Mouse (Mus musculus): ENCODE data around the gene Gpr149.

Gene Gpr149

DNA sequence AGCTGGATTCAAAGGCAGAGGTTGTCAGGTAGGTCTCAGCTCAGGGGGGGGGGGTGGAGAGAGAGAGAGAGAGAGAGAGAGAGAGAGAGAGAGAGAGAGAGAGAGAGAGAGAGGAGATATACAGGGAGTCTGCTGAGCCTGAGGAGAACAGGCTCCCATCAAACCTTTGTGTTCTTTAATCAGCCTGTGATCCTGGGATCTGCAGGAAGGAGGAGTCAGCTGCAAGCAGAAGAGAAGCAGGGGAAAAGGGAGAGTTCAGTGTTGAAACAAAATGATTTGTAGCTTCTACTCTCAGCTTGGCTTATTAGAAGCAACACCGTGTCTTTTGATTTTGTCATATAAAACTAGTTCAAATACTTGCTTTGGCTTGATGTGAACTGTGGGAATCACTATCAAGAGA is at the start of gene Gpr149:
Gene Gpr149, minus strand, starts transcription at position 168 of the 400 bp plus-strand sequence.
- no peak for DNase-seq (ENCODE audit: extremely low read depth, low read depth)

DNA sequence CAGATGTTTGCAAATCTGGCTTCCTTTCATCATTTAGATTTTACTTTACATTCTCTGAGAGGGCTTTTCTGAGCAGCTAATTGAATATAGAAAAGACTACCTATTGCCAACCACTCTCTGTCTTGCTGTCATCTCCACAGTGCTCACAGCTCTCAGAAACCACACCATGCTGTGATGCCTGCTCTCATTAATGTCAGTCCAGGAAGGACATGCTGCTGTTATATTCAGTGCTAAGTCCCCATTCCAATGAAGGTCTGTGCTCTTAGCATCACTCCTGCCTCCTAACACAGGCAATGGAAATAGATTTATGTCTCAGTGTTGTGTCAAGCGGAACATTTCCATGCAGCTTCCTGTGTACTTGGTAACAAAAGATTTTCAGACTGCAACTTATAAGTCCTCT is 45.6 kb upstream of the Gpr149 start:
- DNase-seq (ENCODE audit: extremely low read depth, low read depth), result no peak

- no peak for DNase-seq (ENCODE audit: extremely low read depth, low read depth)
Observed at GRCm38 (mm10) chr3:62610861-62611260, 5.9 kb upstream of the Gpr149 start.

- no peak for DNase-seq (ENCODE audit: extremely low read depth, low read depth)
Observed at GRCm38 (mm10) chr3:62605931-62606330, 991 bp upstream of the Gpr149 start.

DNA sequence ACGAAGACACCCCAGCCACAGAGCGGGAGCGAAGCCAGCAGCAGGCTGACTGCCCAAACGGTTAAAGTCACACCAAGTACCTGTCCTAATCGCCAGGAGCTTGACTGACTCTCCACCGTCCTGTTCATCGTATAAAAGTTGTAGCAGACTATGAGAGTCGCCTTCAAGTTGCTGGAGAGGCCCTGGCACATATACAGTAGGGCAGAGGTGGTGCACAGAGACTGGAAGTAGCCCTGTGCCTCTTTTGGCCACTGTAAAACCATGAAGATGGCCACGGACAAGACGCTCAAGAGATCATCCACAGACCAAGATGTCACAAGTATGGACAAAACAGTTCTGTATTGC is 921 bp downstream of the Gpr149 start:
- DNase-seq (ENCODE audit: extremely low read depth, low read depth), result no peak

DNA sequence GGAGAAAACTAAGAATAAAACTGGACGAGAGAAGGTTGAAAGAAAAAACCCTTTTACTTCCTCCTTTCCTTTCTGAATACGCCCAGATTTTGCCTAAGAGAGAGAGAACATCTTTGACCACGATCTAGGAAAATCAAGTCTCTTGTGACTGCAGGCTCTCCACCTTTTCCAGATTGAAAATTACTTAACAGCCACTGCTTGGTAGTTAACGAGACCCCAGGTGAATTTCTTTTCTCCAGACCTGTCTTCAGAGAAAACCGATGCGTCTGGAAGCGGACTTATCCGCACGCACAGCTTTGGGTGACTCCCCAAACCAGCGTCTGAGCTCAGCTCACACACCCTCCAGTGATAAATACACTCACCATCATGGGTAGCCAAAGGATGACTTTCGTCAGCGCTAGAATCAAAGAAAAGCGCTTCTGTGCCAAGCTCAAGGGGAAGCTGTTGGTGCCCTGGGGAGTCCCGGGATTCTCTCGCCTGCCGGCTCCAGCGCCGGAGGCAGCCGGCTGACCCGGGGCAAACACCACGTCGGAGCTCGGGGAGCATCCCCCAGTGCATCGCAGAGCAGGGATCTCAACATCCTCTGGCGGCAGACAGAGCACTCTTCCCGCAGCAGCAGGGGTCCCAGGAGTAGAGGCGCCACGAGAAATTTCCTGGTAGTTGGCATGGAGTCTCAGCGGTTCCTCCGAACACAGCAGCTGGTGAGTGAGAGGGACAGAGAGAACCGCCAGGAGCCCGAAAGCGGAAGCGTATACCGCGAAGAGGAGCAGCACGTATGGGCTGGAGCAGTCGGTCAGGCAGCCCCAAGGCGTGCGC is 1.5 kb downstream of the Gpr149 start:
- DNase-seq (ENCODE audit: extremely low read depth, low read depth), result no peak

- no peak for DNase-seq (ENCODE audit: extremely low read depth, low read depth)
Observed at GRCm38 (mm10) chr3:62602466-62602865, 2.5 kb downstream of the Gpr149 start.

- no peak for DNase-seq (ENCODE audit: extremely low read depth, low read depth)
Observed at GRCm38 (mm10) chr3:62594842-62595241, 10.1 kb downstream of the Gpr149 start.

- no peak for DNase-seq (ENCODE audit: extremely low read depth, low read depth)
Observed at GRCm38 (mm10) chr3:62585072-62585471, 19.9 kb downstream of the Gpr149 start.

GRCm38 (mm10) chr3:62527593-62527992 is 77.3 kb downstream of the Gpr149 start:
- no peak for DNase-seq (ENCODE audit: extremely low read depth, low read depth)

- DNase-seq (ENCODE audit: extremely low read depth, low read depth), result no peak
Observed at GRCm38 (mm10) chr3:62527160-62527559, 77.8 kb downstream of the Gpr149 start.

- DNase-seq (ENCODE audit: extremely low read depth, low read depth), result no peak
Observed at GRCm38 (mm10) chr3:62507206-62507647, 97.7 kb downstream of the Gpr149 start.

DNA sequence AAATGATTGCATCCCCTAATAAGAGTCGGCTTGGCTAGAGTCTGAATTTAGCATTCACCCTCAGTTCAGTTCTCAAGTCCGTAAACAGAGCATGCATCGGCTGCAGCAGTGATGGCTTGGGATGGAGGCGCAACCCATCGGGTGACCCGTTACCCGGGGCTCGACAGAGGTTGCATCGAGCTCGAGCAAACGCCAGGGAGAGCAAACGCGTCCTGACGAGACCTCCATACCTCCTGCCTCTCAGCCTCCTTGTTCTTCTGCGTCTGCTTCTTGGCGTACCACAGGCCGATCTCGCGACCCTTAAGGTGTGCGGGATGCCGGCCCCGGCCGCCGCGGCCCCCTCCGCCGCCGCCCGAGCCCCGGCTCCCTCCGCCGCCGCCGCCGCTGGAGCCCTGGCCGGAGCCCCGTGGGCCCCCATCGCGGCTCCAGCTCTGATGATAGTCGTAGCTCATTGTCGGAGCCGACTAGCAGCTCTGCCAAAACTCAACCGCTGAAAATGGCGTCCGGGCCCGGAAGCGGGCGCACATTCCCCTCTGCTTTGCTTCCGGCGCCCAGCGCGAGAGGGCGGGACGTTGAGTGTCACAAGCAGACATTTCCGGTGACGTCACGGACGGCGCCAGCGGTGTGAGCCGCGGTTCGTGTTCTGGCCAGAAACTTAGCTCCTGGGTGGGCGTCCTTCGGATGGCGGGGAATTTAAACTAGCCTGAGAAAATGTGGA is 98.3 kb downstream of the Gpr149 start, which contains the start of gene Dhx36:
Gene Dhx36, minus strand, starts transcription at position 517 of the 718 bp plus-strand sequence.
- DNase-seq (ENCODE audit: extremely low read depth, low read depth), result peak; percentile 76

- no peak for DNase-seq (ENCODE audit: extremely low read depth, low read depth)
Observed at GRCm38 (mm10) chr3:62505166-62505900, 99.6 kb downstream of the Gpr149 start.

- DNase-seq (ENCODE audit: extremely low read depth, low read depth), result no peak
Observed at GRCm38 (mm10) chr3:62499327-62499726, 105.6 kb downstream of the Gpr149 start.

DNA sequence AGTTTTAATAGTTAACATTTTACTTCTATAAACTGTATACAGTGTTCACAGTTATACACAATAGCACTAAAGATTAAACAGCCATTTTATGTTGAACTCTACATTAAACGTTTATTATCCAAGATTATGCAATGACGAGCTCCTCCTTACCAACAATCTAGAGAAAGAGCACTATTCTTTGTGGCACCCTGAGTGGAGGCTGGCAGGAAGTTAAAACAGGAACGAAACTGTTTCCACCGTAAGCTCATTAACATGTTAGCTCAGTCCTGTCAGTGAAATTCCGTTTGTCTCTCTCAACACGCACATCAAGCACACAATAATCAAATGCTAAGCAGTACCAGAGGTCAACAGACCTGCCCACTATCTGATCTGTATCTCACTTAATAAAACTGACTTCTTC is 112.4 kb downstream of the Gpr149 start:
- DNase-seq (ENCODE audit: extremely low read depth, low read depth), result no peak

DNA sequence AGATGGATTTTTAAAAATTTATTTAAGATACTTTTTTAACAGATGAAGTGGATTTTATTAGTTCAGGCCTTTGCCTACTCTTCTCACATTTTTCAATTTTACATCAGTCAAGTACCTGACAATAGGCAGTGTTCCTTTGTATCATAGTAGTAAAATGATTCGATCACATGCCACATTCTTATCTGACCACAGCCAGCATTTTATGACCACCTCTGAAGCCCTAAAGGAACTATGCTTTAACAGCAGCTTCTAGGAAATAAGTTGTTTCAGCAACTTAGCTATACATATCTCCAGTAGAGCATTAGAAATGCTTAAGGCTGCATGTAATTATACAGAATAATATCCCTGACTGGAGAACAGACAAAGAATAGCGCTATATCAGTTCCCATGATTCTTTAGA is 120.6 kb downstream of the Gpr149 start:
- DNase-seq (ENCODE audit: extremely low read depth, low read depth), result no peak

Measured in MEL-GATA-1-ER (cell line).